Mouse (Mus musculus) ES-E14 (cell line): Measurements from ENCODE around the gene Sh3pxd2b. TPM values are rescaled to one million over a fixed set of nuclear protein-coding genes. Genes with fewer than 3 reads are reported as not detected.

Experiments used
- DNase-seq: peaks from one replicate; pipeline ENCODE4 v3.0.0-alpha.2; 2013; ENCODE audit warnings: low read depth, low spot score
- H3K27ac ChIP-seq: 2 replicates; pipeline ENCODE4 v1.5.1; 2012; ENCODE audit warnings: low read depth, mild to moderate bottlenecking, low read length, moderate library complexity, mixed read lengths; ENCODE audit not compliant: poor library complexity, insufficient read depth, severe bottlenecking
- H3K36me3 ChIP-seq: 2 replicates; pipeline ENCODE4 v1.6.1; 2012; ENCODE audit warnings: mild to moderate bottlenecking, low read length, moderate library complexity, mixed read lengths; ENCODE audit not compliant: control insufficient read depth, poor library complexity, insufficient read depth, severe bottlenecking
- H3K4me1 ChIP-seq, 2 experiments: fragments of 150-350 bp in 1 of 2; sonication (generic) in 1 of 2; 2 replicates each; pipeline ENCODE4 v1.6.1; 2012; ENCODE audit warnings: low read length in 2 of 2, mild to moderate bottlenecking in 1 of 2, mixed read lengths in 1 of 2; ENCODE audit not compliant: control insufficient read depth in 2 of 2, insufficient read depth in 2 of 2, poor library complexity in 1 of 2
- H3K4me3 ChIP-seq, 2 experiments: fragments of 150-350 bp in 1 of 2; sonication (generic) in 1 of 2; 2 replicates each; pipeline ENCODE4 v1.5.1; 2012; ENCODE audit warnings: low read length in 2 of 2, low read depth in 1 of 2, mild to moderate bottlenecking in 1 of 2, mixed read lengths in 1 of 2; ENCODE audit not compliant: insufficient read depth in 1 of 2, poor library complexity in 1 of 2, severe bottlenecking in 1 of 2
- H3K9ac ChIP-seq: 2 replicates; pipeline ENCODE4 v1.6.1; 2012; ENCODE audit warnings: low read depth, mild to moderate bottlenecking, low read length, mixed read lengths; ENCODE audit not compliant: poor library complexity, insufficient read depth, severe bottlenecking
- H3K9me3 ChIP-seq: fragments of 150-350 bp; sonication (generic); 2 replicates; pipeline ENCODE4 v1.6.1; 2012; ENCODE audit warnings: low read depth, mild to moderate bottlenecking, low read length; ENCODE audit not compliant: control insufficient read depth, insufficient read depth
- CHD2 ChIP-seq: IDR thresholded peaks from 2 replicates; pipeline ENCODE4 v1.6.1; 2014; ENCODE audit warnings: mild to moderate bottlenecking, low read depth, low read length, inconsistent platforms
- HCFC1 ChIP-seq: IDR thresholded peaks from 2 replicates; pipeline ENCODE4 v1.6.1; 2012; ENCODE audit warnings: low read length, inconsistent platforms, borderline replicate concordance; ENCODE audit not compliant: insufficient read depth
- MAFK ChIP-seq: IDR thresholded peaks from 2 replicates; pipeline ENCODE4 v1.6.1; 2014; ENCODE audit warnings: mild to moderate bottlenecking, low read depth, low read length, inconsistent platforms; ENCODE audit not compliant: insufficient read depth
- ZC3H11A ChIP-seq: IDR thresholded peaks from 2 replicates; pipeline ENCODE4 v1.6.1; 2012; ENCODE audit warnings: low read depth, mild to moderate bottlenecking, inconsistent platforms, low read length, borderline replicate concordance
- ZNF384 ChIP-seq: IDR thresholded peaks from 2 replicates; pipeline ENCODE4 v1.6.1; 2012; ENCODE audit warnings: low read depth, low read length, inconsistent platforms
- in situ Hi-C, 2 experiments: fragments of 600-800 bp; cut with MboI; formaldehyde crosslinking; loops; one replicate each; pipeline ENCODE4 v1.15.1; 2025; ENCODE audit warnings: low sequenced_read_pairs in 2 of 2, inconsistent platforms in 1 of 2; ENCODE audit not compliant: unreplicated experiment in 2 of 2
- total RNA-seq: library from RNA; depleted of rRNA; stranded (reverse); fragments of 300-350 nt; gene quantifications from 2 replicates; pipeline ENCODE4 v1.2.3, GENCODE M21; 2012

The Sh3pxd2b gene
- total RNA-seq, 1 experiment = 6.8 TPM

DNA sequence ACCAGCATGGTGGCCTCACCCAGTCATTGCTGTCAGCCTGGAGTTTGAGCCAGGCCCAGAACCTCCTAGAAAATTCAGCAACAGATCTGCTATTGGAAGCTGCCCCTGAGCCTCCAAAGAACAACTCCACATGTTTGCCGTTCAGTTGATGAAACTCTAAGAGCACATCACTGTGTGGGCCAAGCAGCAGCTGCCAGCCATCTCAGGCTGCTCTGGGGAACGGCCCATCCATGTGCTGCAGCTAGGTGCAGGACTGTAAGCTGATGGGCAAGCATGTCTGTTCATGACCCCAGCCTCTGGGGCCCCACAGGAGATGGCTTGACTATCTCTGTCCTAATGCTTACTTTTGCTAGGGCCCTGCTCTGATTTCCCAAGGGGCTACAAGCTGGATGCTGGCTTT is 19.4 kb downstream of the Sh3pxd2b start:
- no peak overlapping the region for H3K9ac ChIP-seq
- H3K9me3 ChIP-seq = no peaks in the 10 kb centered on the region
- TF ChIP-seq MAFK = no peak
- no peak for TF ChIP-seq CHD2
- TF ChIP-seq ZNF384 = no peak
- no peak for TF ChIP-seq ZC3H11A
- TF ChIP-seq HCFC1 = no peak
- H3K4me3 ChIP-seq = no peak overlapping the region
- H3K4me1 ChIP-seq = no peaks in the 10 kb centered on the region
- in situ Hi-C loops = no loop called here
- H3K36me3 ChIP-seq = no peaks in the 10 kb centered on the region
- no peak overlapping the region for H3K27ac ChIP-seq
- no peak for DNase-seq

DNA sequence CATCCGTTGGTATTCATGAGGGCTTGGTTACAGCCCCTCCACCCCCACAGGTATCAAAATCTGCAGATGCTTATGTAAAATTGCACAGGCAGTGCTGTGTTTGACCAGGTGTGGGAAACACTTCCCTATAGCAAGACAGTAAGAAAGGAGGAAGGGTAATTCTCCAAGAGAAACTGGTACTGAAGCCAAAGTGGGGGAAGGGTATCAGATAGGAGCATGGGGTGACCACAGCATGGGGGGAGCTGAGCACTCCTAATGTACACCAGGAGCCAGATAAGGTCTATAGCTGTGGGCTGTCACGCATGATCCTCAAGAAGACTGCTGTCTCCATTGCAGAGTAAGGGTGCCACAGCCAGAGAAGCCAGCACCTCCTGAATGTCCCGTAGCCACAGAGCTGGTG is 21.4 kb downstream of the Sh3pxd2b start:
- TF ChIP-seq ZNF384 = no peak
- TF ChIP-seq MAFK = no peak
- TF ChIP-seq HCFC1 = no peak
- Histone ChIP-seq H3K9me3 (no peaks in the 10 kb centered on the region), H3K9ac (no peak overlapping the region), H3K4me3 (no peak overlapping the region), H3K4me1 (no peaks in the 10 kb centered on the region), H3K27ac (no peak overlapping the region), H3K36me3 (no peaks in the 10 kb centered on the region)
- DNase-seq = no peak
- in situ Hi-C loops = no loop called here

GRCm38 (mm10) chr11:32370881-32371280 is 23.3 kb downstream of the Sh3pxd2b start:
- no peaks in the 10 kb centered on the region for H3K4me1 ChIP-seq
- no peak overlapping the region for H3K4me3 ChIP-seq
- DNase-seq = no peak
- no peak overlapping the region for H3K9ac ChIP-seq
- TF ChIP-seq ZC3H11A (no peak), ZNF384 (no peak), CHD2 (no peak), MAFK (no peak), HCFC1 (no peak)
- H3K27ac ChIP-seq = no peak overlapping the region
- in situ Hi-C loops = no loop called here
- no peaks in the 10 kb centered on the region for H3K9me3 ChIP-seq
- H3K36me3 ChIP-seq = no peaks in the 10 kb centered on the region

DNA sequence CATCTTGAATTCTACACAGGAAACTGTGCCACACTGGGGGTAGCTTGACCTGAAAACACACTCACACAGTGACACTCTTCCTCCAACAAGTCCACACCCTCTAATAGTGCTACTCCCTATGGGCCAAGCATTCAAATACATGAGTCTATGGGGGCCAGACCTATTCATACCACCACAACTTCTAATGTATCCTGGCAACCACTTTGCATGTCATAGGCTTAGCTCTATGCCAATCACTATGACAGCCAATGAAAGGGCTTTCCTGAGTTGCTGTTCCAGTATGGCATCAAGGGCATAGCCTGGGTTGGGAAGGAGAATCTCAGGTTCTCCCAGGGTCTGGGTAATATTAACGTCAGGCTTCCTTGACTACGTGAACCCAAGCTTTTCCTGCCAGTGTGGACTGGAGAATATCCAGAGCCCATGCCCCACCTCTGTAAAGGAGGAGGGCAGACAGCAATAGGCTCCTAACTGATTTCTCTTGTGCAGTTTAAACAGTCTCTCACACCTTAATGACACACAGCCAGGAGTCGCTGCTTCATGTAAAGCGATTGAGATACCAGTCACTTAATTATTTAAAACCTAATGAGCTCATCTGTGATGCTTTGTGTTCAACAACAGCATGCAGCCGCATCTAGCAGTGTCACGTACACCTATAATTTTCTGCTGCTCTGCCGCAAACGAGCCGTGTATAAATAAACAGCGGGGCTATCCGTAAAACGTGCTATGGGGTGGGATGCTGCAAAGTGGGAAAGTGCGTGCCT is 25.8 kb downstream of the Sh3pxd2b start:
- Histone ChIP-seq H3K4me3 (no peak overlapping the region), H3K4me1 (no peaks in the 10 kb centered on the region), H3K27ac (no peak overlapping the region), H3K9ac (no peak overlapping the region), H3K36me3 (no peaks in the 10 kb centered on the region), H3K9me3 (no peaks in the 10 kb centered on the region)
- in situ Hi-C loops = no loop called here
- TF ChIP-seq HCFC1 = no peak
- no peak for TF ChIP-seq MAFK
- no peak for TF ChIP-seq CHD2
- no peak for TF ChIP-seq ZC3H11A
- no peak for TF ChIP-seq ZNF384
- DNase-seq = no peak
